Mouse (Mus musculus) brain, embryonic 14.5 days (tissue): ENCODE data around the gene Cd27.

ENCODE experiments used
- CTCF ChIP-seq: fragments of 200-500 bp; IDR thresholded peaks from 2 replicates; pipeline ENCODE4 v1.5.1; 2012; ENCODE audit warnings: inconsistent platforms, mild to moderate bottlenecking, moderate library complexity, borderline replicate concordance; ENCODE audit not compliant: insufficient read depth, insufficient read length; ENCODE audit errors: extremely low read depth
- POLR2A ChIP-seq: fragments of 200-500 bp; IDR thresholded peaks from 2 replicates; pipeline ENCODE4 v1.6.1; 2012; ENCODE audit warnings: mild to moderate bottlenecking, inconsistent platforms, borderline replicate concordance; ENCODE audit not compliant: poor library complexity, insufficient read depth, insufficient read length, severe bottlenecking; ENCODE audit errors: extremely low read depth

- TF ChIP-seq CTCF (no peak), POLR2A (no peak)
Observed at GRCm38 (mm10) chr6:125268799-125269198, 32.0 kb upstream of the Cd27 start.
